Mouse (Mus musculus): ENCODE results near the gene Cxcr6.
A peak's percentile ranks its signal among the peaks of the same experiment; 100 is the strongest.

Gene Cxcr6

DNA sequence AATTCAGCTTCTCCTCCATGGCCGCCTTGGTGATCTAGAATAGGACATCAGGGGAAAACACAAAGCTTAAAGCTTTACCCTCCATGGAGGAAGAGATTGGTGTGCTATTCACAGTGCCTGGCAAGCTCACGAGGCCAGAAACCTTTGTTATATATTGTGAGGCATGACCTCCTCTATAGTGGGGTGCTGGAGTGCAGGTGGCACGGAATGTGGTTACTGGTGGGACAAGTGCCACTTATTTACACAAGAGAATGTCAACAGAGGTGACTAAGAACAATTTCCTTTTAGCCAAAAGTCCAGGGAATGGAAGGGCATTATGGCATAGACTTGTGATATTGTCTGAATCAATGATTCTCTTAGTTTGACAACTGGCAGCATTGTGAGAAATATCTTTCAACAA, 20.4 kb downstream of the Cxcr6 start:
- no peak for DNase-seq (ENCODE audit: low spot score)

GRCm38 (mm10) chr9:123828916-123829315, 22.6 kb downstream of the Cxcr6 start:
- no peak for DNase-seq (ENCODE audit: low spot score)

GRCm38 (mm10) chr9:123835851-123836250, 29.6 kb downstream of the Cxcr6 start:
- DNase-seq (ENCODE audit: low spot score) = no peak

GRCm38 (mm10) chr9:123840243-123840642, 34.0 kb downstream of the Cxcr6 start:
- no peak for DNase-seq (ENCODE audit: low spot score)

GRCm38 (mm10) chr9:123844468-123844867, 38.2 kb downstream of the Cxcr6 start:
- no peak for DNase-seq (ENCODE audit: low spot score)

DNA sequence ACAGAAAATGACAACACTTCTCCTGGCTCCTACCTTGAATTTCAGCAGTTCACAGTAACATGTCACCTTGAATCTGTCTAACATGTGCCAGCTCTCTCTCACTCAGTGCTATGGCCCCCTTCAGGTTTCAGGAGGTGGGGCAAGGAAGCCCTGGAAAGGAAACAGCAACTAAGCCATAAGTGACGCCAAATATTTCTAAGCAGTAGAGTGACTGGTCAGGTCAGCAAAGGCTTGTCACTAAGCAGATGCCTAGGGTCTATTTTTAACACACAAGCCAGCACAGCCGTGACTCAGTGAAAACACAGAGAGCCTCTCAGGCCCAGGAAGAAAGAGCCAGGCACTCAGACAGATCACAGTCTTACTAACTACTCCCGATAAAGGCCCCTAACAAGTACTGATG, 38.8 kb downstream of the Cxcr6 start:
- no peak for DNase-seq (ENCODE audit: low spot score)

DNA sequence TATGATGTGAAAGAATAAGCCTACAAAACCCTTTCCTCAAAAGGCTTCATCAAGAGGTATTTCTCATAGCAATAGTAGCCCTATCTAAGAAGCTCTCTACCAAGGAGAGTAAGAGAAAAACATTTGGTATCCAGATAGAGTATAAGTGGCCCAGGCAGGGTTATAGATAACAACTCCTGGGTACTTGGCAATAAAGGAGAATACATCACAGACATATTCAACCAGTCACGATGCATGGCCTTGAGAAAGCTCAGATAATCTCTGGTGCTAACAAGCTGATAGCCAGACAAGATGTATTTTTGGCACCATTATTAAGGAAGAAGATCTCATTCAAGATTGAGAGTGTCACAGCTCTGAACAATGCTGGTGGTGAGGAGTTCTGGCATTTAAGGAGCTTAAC, 40.2 kb downstream of the Cxcr6 start:
- DNase-seq (ENCODE audit: low spot score) = no peak

DNA sequence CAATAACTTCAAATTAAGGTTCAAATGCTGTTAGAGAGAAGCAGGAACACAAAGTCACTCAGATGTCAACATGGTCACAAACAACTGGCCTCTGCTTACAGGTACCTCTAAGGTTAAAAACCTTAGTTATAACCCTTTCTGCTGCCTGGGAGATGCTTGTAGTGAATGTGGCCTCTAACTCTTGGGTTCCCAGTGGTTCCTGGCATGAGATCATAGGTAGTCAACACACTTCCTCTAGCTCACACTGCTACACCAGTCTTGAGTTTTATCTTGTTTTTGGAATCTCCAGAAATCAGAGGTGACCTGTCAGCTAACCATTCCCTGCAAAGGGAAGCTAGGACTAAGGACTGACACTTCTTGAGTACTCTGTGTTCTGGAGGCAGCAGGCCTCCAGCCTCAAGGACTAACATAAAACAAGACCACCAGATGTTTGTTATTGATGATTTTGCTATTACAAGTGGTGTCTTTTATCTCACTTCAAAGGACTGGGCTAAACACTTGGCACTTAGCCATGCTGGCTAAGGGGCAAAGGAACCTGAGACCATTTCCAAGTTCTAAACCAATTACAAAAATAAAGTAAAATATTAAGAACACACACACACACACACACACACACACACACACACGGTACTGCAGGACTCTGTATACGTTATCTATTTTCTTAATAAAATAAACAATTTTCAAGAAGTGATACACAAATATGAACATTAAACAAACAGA, 43.9 kb downstream of the Cxcr6 start:
- no peak for DNase-seq (ENCODE audit: low spot score)

DNA sequence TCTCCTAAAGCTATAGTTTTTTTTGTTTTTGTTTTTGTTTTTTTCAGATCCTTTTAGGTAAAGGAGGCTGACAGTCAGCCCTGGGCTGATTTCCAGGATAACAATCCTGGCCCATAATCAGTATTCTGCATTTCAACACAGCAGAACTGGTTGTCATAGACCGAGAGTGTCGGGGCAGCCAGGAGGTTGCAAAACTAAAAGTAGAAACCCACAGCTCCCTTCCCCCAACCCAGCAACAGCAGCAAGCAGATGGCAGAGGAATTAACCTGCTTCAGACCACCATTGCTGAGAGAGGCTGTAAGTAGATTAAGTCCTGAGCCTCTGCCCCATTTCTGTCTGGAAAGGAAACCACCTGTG, 44.4 kb downstream of the Cxcr6 start:
- DNase-seq (ENCODE audit: low spot score) = no peak

DNA sequence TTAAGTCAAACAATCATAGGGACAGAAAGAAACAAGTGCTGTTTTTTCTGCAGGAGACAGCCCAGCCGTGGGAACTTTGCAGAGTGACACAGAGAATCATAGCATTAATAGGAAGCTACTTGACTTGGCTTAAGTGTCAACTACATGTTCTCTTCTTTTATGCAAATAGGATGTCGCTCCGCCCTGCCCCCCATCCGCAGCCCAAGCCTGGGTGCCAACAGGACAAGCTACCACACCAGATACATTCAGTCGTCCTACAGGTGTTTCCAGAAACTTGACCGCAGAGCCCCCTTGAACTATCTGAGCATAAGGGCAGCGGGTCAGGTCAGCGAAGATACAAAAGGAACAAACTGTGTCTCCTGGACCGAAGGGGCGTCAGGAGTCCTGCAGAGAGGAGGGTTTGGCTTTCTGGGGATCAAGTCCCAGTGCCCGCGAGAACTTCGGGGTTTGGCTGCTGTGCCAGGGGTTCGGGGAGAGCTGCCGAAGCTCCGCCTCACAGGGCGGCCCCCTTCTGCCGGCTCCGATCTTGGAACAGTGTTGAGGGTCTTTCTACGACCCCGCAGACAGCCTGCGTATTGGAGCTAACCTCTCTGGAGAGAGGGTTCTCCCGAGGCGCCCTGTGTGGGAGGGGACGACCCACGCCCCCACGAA, 44.9 kb downstream of the Cxcr6 start:
- peak; percentile 75 for DNase-seq (ENCODE audit: low spot score)

GRCm38 (mm10) chr9:123851713-123852448, 45.6 kb downstream of the Cxcr6 start, which contains the start of gene Fyco1:
Gene Fyco1, minus strand, starts transcription at chr9:123851899.
- DNase-seq (ENCODE audit: low spot score) = peak; percentile 92

GRCm38 (mm10) chr9:123852449-123853390, 46.4 kb downstream of the Cxcr6 start:
- no peak for DNase-seq (ENCODE audit: low spot score)

- DNase-seq (ENCODE audit: low spot score) = no peak
These were observed 50.6 kb downstream of the Cxcr6 start for GRCm38 (mm10) chr9:123856836-123857235.
